ENCODE assay signal across 9 mouse cellular contexts in the genomic region with DNA sequence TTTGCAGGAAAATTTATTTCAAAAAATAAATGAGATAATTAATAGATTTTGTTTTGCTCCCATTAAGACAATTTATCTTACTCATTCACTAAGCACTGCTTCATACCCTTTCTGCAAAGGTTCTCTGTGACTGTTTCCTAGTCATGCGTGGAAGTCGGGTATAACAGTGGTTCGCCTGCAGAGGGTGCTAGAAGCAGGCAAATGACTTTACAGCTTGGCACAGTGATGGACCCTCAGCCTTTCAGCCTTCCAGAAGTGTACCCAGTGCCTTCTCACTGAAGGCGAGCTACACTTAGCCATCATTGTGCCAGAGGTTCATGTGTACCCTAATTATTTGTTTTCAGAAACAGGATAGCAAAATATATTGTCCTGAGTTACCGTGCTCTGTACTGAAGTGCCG.
DNase-seq lines count a peak whose midpoint lies in the region; ATAC-seq and TF ChIP-seq lines count a peak whose summit lies in the region.
"Had no signal": no experiment of that assay in that cellular context is flagged by ENCODE, and none has a peak within 500 bp of the region (broad histone marks: within the 10 kb centered on the region; RNA-seq: fewer than 3 reads in every experiment).

No protein-coding gene starts in this region.

- TF ChIP-seq CTCF in heart, postnatal 0 days (IDR thresholded peaks at IDR 0.05; ENCODE audit: low read depth) = peak; percentile 69
- TF ChIP-seq CTCF in G1E (IDR thresholded peaks at IDR 0.05; ENCODE audit: low read depth, low read length) = peak; percentile 60

- H3K4me3 ChIP-seq in heart, postnatal 0 days (ENCODE audit: low read depth, low read length) = no peak overlapping the region
- H3K4me3 ChIP-seq in heart, embryonic 12.5 days = no peak overlapping the region
- no peak overlapping the region for H3K4me3 ChIP-seq in G1E (ENCODE audit: low read depth, low read length)
- H3K4me3 ChIP-seq in embryonic facial prominence, embryonic 10.5 days = no peak overlapping the region
- no peak overlapping the region for H3K4me3 ChIP-seq in hindbrain, embryonic 13.5 days
- H3K4me3 ChIP-seq in limb, embryonic 14.5 days (replicated peaks; ENCODE audit: low read length) = no peak overlapping the region
- H3K4me3 ChIP-seq in neural tube, embryonic 13.5 days = no peak overlapping the region
- H3K4me3 ChIP-seq: liver, embryonic 15.5 days had no signal

- no peaks in the 10 kb centered on the region for H3K9me3 ChIP-seq in heart, postnatal 0 days (replicated peaks; ENCODE audit: control insufficient read depth, low read length)
- H3K9me3 ChIP-seq in heart, embryonic 12.5 days (replicated peaks) = no peaks in the 10 kb centered on the region
- H3K9me3 ChIP-seq in G1E (replicated peaks) = no peaks in the 10 kb centered on the region
- no peaks in the 10 kb centered on the region for H3K9me3 ChIP-seq in embryonic facial prominence, embryonic 10.5 days
- H3K9me3 ChIP-seq in hindbrain, embryonic 13.5 days = no peaks in the 10 kb centered on the region
- H3K9me3 ChIP-seq in limb, embryonic 14.5 days (ENCODE audit: control insufficient read depth, low read length) = no peaks in the 10 kb centered on the region
- H3K9me3 ChIP-seq in neural tube, embryonic 13.5 days = no peaks in the 10 kb centered on the region
- H3K9me3 ChIP-seq: liver, embryonic 15.5 days had no signal

- no peak overlapping the region for H3K27ac ChIP-seq in heart, postnatal 0 days (ENCODE audit: low read depth)
- no peak overlapping the region for H3K27ac ChIP-seq in heart, embryonic 12.5 days (ENCODE audit: poor library complexity, severe bottlenecking)
- H3K27ac ChIP-seq in embryonic facial prominence, embryonic 10.5 days (replicated peaks) = no peak overlapping the region
- H3K27ac ChIP-seq in hindbrain, embryonic 13.5 days = no peak overlapping the region
- no peak overlapping the region for H3K27ac ChIP-seq in limb, embryonic 14.5 days (replicated peaks; ENCODE audit: low read depth, low read length)
- H3K27ac ChIP-seq in neural tube, embryonic 13.5 days (replicated peaks) = no peak overlapping the region
- H3K27ac ChIP-seq: liver, embryonic 15.5 days had no signal

- peaks cover 32% of the 10 kb centered on the region for H3K36me3 ChIP-seq in heart, postnatal 0 days (replicated peaks; ENCODE audit: control insufficient read depth, insufficient read depth, low read length)
- H3K36me3 ChIP-seq in heart, embryonic 12.5 days = peaks cover 41% of the 10 kb centered on the region
- H3K36me3 ChIP-seq in G1E (replicated peaks) = peaks cover 60% of the 10 kb centered on the region
- peaks cover 39% of the 10 kb centered on the region for H3K36me3 ChIP-seq in embryonic facial prominence, embryonic 10.5 days (replicated peaks)
- peaks cover 19% of the 10 kb centered on the region for H3K36me3 ChIP-seq in hindbrain, embryonic 13.5 days
- peaks cover 33% of the 10 kb centered on the region for H3K36me3 ChIP-seq in limb, embryonic 14.5 days (ENCODE audit: control insufficient read depth, insufficient read depth, low read length)
- H3K36me3 ChIP-seq in neural tube, embryonic 13.5 days = peaks cover 9% of the 10 kb centered on the region

- TF ChIP-seq POLR2A in limb, embryonic 14.5 days (IDR thresholded peaks at IDR 0.05; ENCODE audit: borderline replicate concordance, extremely low read depth, insufficient read depth, insufficient read length) = no peak

- no peak for TF ChIP-seq EP300 in heart, postnatal 0 days (IDR thresholded peaks at IDR 0.05; ENCODE audit: low read depth)

- no peak overlapping the region for H3K4me2 ChIP-seq in heart, postnatal 0 days (ENCODE audit: low read depth, low read length)
- no peak overlapping the region for H3K4me2 ChIP-seq in heart, embryonic 12.5 days
- H3K4me2 ChIP-seq in hindbrain, embryonic 13.5 days = no peak overlapping the region
- no peak overlapping the region for H3K4me2 ChIP-seq in limb, embryonic 14.5 days (replicated peaks; ENCODE audit: low read depth, low read length, severe bottlenecking)
- H3K4me2 ChIP-seq in neural tube, embryonic 13.5 days = no peak overlapping the region
- H3K4me2 ChIP-seq: liver, embryonic 15.5 days had no signal

- no peaks in the 10 kb centered on the region for H3K27me3 ChIP-seq in heart, postnatal 0 days (ENCODE audit: control insufficient read depth, insufficient read depth, low read length)
- no peaks in the 10 kb centered on the region for H3K27me3 ChIP-seq in heart, embryonic 12.5 days (replicated peaks)
- H3K27me3 ChIP-seq in G1E (ENCODE audit: insufficient read depth, low read length) = no peaks in the 10 kb centered on the region
- no peaks in the 10 kb centered on the region for H3K27me3 ChIP-seq in embryonic facial prominence, embryonic 10.5 days (replicated peaks; ENCODE audit: low read depth, poor library complexity, severe bottlenecking)
- no peaks in the 10 kb centered on the region for H3K27me3 ChIP-seq in hindbrain, embryonic 13.5 days
- no peaks in the 10 kb centered on the region for H3K27me3 ChIP-seq in limb, embryonic 14.5 days (ENCODE audit: control insufficient read depth, insufficient read depth, low read length)
- H3K27me3 ChIP-seq in neural tube, embryonic 13.5 days = no peaks in the 10 kb centered on the region
- H3K27me3 ChIP-seq: liver, embryonic 15.5 days had no signal

- no peak overlapping the region for H3K9ac ChIP-seq in heart, postnatal 0 days (replicated peaks; ENCODE audit: low read depth, low read length)
- H3K9ac ChIP-seq in heart, embryonic 12.5 days = no peak overlapping the region
- H3K9ac ChIP-seq in hindbrain, embryonic 13.5 days = no peak overlapping the region
- H3K9ac ChIP-seq in limb, embryonic 14.5 days (ENCODE audit: low read depth, low read length, severe bottlenecking) = no peak overlapping the region
- no peak overlapping the region for H3K9ac ChIP-seq in neural tube, embryonic 13.5 days
- H3K9ac ChIP-seq: liver, embryonic 15.5 days had no signal

- DNase-seq in heart, postnatal 0 days (ENCODE audit: low spot score) = peak; percentile 43
- peak; percentile 41 for DNase-seq in G1E (ENCODE audit: low spot score)
- peak; percentile 45 for DNase-seq in embryonic facial prominence, embryonic 10.5 days (ENCODE audit: low spot score)
- DNase-seq in limb, embryonic 14.5 days (ENCODE audit: low spot score) = peak; percentile 61
- DNase-seq in spleen, adult 18-20 months = no peak

- peak; percentile 57; the same call in 1 of the 2 replicates for ATAC-seq in heart, postnatal 0 days (ENCODE audit: insufficient read depth, low read depth)
- no peak for ATAC-seq in heart, embryonic 12.5 days (ENCODE audit: insufficient number of reproducible peaks, low FRiP score)
- ATAC-seq in G1E (ENCODE audit: extremely low read depth, insufficient number of reproducible peaks, low FRiP score, poor library complexity, severe bottlenecking) = peak; percentile 45
- peak; percentile 75; the same call in 1 of the 2 replicates for ATAC-seq in hindbrain, embryonic 13.5 days (ENCODE audit: low FRiP score)
- no peak for ATAC-seq in limb, embryonic 14.5 days (ENCODE audit: low FRiP score, low read depth)
- ATAC-seq in neural tube, embryonic 13.5 days (ENCODE audit: low read depth) = peak; percentile 63

- WGBS in heart, postnatal 0 days = 60% methylated on average over 6 of the region's 6 CpGs
- WGBS in heart, embryonic 12.5 days = 58% methylated on average over 6 of the region's 6 CpGs
- WGBS in embryonic facial prominence, embryonic 10.5 days = 55% methylated on average over 6 of the region's 6 CpGs
- 49% methylated on average over 6 of the region's 6 CpGs for WGBS in hindbrain, embryonic 13.5 days
- WGBS in limb, embryonic 14.5 days = 54% methylated on average over 6 of the region's 6 CpGs
- 58% methylated on average over 6 of the region's 6 CpGs for WGBS in neural tube, embryonic 13.5 days

- H3K4me1 ChIP-seq in heart, postnatal 0 days (ENCODE audit: control insufficient read depth, insufficient read depth) = no peaks in the 10 kb centered on the region
- H3K4me1 ChIP-seq in heart, embryonic 12.5 days (replicated peaks) = no peaks in the 10 kb centered on the region
- H3K4me1 ChIP-seq in G1E (ENCODE audit: insufficient read depth, low read depth, low read length) = peaks cover 5% of the 10 kb centered on the region; the same call in 1 of the 2 replicates
- H3K4me1 ChIP-seq in embryonic facial prominence, embryonic 10.5 days = no peaks in the 10 kb centered on the region
- H3K4me1 ChIP-seq in hindbrain, embryonic 13.5 days (replicated peaks) = no peaks in the 10 kb centered on the region
- H3K4me1 ChIP-seq in limb, embryonic 14.5 days (ENCODE audit: control insufficient read depth, insufficient read depth, low read length) = no peaks in the 10 kb centered on the region
- H3K4me1 ChIP-seq in neural tube, embryonic 13.5 days (replicated peaks) = no peaks in the 10 kb centered on the region
- H3K4me1 ChIP-seq: liver, embryonic 15.5 days had no signal

Comparison
In these comparisons a context has a peak if more than half of its experiments do, and no peak if none do; other contexts are left out.
1. ATAC-seq: peak in heart, postnatal 0 days (single experiment), G1E (single experiment), hindbrain, embryonic 13.5 days (single experiment) and neural tube, embryonic 13.5 days (single experiment); none in heart, embryonic 12.5 days (single experiment) and limb, embryonic 14.5 days (single experiment).
2. DNase-seq: peak in heart, postnatal 0 days (single experiment), G1E (single experiment), embryonic facial prominence, embryonic 10.5 days (single experiment) and limb, embryonic 14.5 days (single experiment); none in spleen, adult 18-20 months (0 of 2).